In genomic region chr8:109738049-109738380, GRCm38 (mm10) we compare ENCODE assay signal across 8 mouse cellular contexts. TPM values are rescaled to one million over a fixed set of nuclear protein-coding genes. Genes with fewer than 3 reads are reported as not detected.
DNase-seq lines count a peak whose midpoint lies in the region; ATAC-seq and TF ChIP-seq lines count a peak whose summit lies in the region.

No protein-coding gene starts in this region.

- no peaks in the 10 kb centered on the region for H3K9me3 ChIP-seq in heart, embryonic 15.5 days (replicated peaks)
- H3K9me3 ChIP-seq in MEL (replicated peaks; ENCODE audit: insufficient read depth, low read length), result no peaks in the 10 kb centered on the region
- no peaks in the 10 kb centered on the region for H3K9me3 ChIP-seq in hindbrain, embryonic 14.5 days (ENCODE audit: control insufficient read depth, low read length)
- no peaks in the 10 kb centered on the region for H3K9me3 ChIP-seq in midbrain, embryonic 12.5 days

- TF ChIP-seq EP300 in MEL (IDR thresholded peaks at IDR 0.05; ENCODE audit: low read depth in 1 of 2, low read length in 2 of 2), result no peak

- TF ChIP-seq RAD21 in MEL (IDR thresholded peaks at IDR 0.05; ENCODE audit: low read depth, low read length), result no peak

- H3K9ac ChIP-seq in heart, embryonic 15.5 days, result peak overlapping the region; percentile 99; the same call in 1 of the 2 replicates
- 0 out of 2 replicates have a peak overlapping the region, but pooled peaks have one; percentile 21 for H3K9ac ChIP-seq in MEL (ENCODE audit: control insufficient read depth, low read depth, low read length, poor library complexity, severe bottlenecking)
- H3K9ac ChIP-seq in hindbrain, embryonic 14.5 days, result peak overlapping the region; percentile 85; the same call in 1 of the 2 replicates
- H3K9ac ChIP-seq in midbrain, embryonic 12.5 days (replicated peaks), result 0 out of 2 replicates have a peak overlapping the region, but pooled peaks have one; percentile 97

- H3K4me3 ChIP-seq in heart, embryonic 15.5 days, result peak overlapping the region; percentile 98
- peak overlapping the region; percentile 11 to 34; a peak in 3 of 4 replicates for H3K4me3 ChIP-seq in MEL (ENCODE audit: control insufficient read depth in 1 of 2, insufficient read depth in 1 of 2, low read depth in 2 of 2, low read length in 2 of 2)
- H3K4me3 ChIP-seq in hindbrain, embryonic 14.5 days (replicated peaks; ENCODE audit: low read length), result peak overlapping the region; percentile 99
- peak overlapping the region; percentile 98 for H3K4me3 ChIP-seq in midbrain, embryonic 12.5 days
- H3K4me3 ChIP-seq in thymus, adult 2 months (ENCODE audit: control insufficient read depth, insufficient read depth, low read length), result no peak overlapping the region

- peak overlapping the region; percentile 85 for H3K27ac ChIP-seq in heart, embryonic 15.5 days
- H3K27ac ChIP-seq in MEL (ENCODE audit: control insufficient read depth, low read depth, low read length), result no peak overlapping the region
- H3K27ac ChIP-seq in hindbrain, embryonic 14.5 days, result peak overlapping the region; percentile 72; the same call in 1 of the 2 replicates
- no peak overlapping the region for H3K27ac ChIP-seq in midbrain, embryonic 12.5 days (replicated peaks)
- no peak overlapping the region for H3K27ac ChIP-seq in thymus, adult 2 months (ENCODE audit: control insufficient read depth, insufficient read depth, low read length)

- no peaks in the 10 kb centered on the region for H3K27me3 ChIP-seq in heart, embryonic 15.5 days
- no peaks in the 10 kb centered on the region for H3K27me3 ChIP-seq in MEL (ENCODE audit: control insufficient read depth in 1 of 2, insufficient read depth in 2 of 2, low read length in 2 of 2)
- H3K27me3 ChIP-seq in hindbrain, embryonic 14.5 days (ENCODE audit: control insufficient read depth, insufficient read depth, low read length), result no peaks in the 10 kb centered on the region
- no peaks in the 10 kb centered on the region for H3K27me3 ChIP-seq in midbrain, embryonic 12.5 days
- H3K27me3 ChIP-seq in thymus, adult 2 months (ENCODE audit: control insufficient read depth, insufficient read depth, low read length), result no peaks in the 10 kb centered on the region

- intact Hi-C loops in heart, postnatal 14 days (cut with DNase I), result no loop called here

- DNase-seq in heart, postnatal 14 days, result no peak
- no peak for DNase-seq in MEL (ENCODE audit: low read depth, low spot score)
- DNase-seq in hindbrain, embryonic 14.5 days (ENCODE audit: low spot score), result no peak
- no peak for DNase-seq in thymus, adult 2 months
- DNase-seq in ovary, postnatal 10 days (ENCODE audit: low spot score), result no peak
- no peak for DNase-seq in lung, postnatal 36 days

- no peak for TF ChIP-seq CTCF in MEL (IDR thresholded peaks at IDR 0.05 in 2 of 3, conservative IDR thresholded peaks at IDR 0.05 in 1 of 3; ENCODE audit: control insufficient read depth in 1 of 3, insufficient read depth in 1 of 3, low read depth in 2 of 3, low read length in 3 of 3, poor library complexity in 1 of 3, severe bottlenecking in 1 of 3)
- no peak for TF ChIP-seq CTCF in thymus, adult 2 months (IDR thresholded peaks at IDR 0.05; ENCODE audit: borderline replicate concordance, control insufficient read depth, extremely low read depth, insufficient read depth, low read length, poor library complexity)

- peaks cover 14% of the 10 kb centered on the region for H3K36me3 ChIP-seq in heart, embryonic 15.5 days
- H3K36me3 ChIP-seq in MEL (ENCODE audit: control insufficient read depth in 1 of 2, insufficient read depth in 2 of 2, low read length in 2 of 2), result no peaks in the 10 kb centered on the region; a peak in 2 of 4 replicates
- peaks cover 16% of the 10 kb centered on the region for H3K36me3 ChIP-seq in hindbrain, embryonic 14.5 days (replicated peaks; ENCODE audit: control insufficient read depth, insufficient read depth)
- peaks cover 18% of the 10 kb centered on the region for H3K36me3 ChIP-seq in midbrain, embryonic 12.5 days
- H3K36me3 ChIP-seq in thymus, adult 2 months (ENCODE audit: control insufficient read depth, insufficient read depth, low read length), result peaks cover 6% of the 10 kb centered on the region; the same call in 1 of the 2 replicates

- WGBS in heart, embryonic 15.5 days, result 90% methylated on average over 1 of the region's 1 CpGs
- WGBS in hindbrain, embryonic 14.5 days, result 91% methylated on average over 1 of the region's 1 CpGs
- 91% methylated on average over 1 of the region's 1 CpGs for WGBS in midbrain, embryonic 12.5 days
- 91% methylated on average over 1 of the region's 1 CpGs for WGBS in thymus, adult 2 months

- H3K4me1 ChIP-seq in heart, embryonic 15.5 days (replicated peaks), result peaks cover 17% of the 10 kb centered on the region
- peaks cover 4% of the 10 kb centered on the region in 2 experiments; a peak in 3 of 4 replicates for H3K4me1 ChIP-seq in MEL (ENCODE audit: control insufficient read depth in 1 of 2, insufficient read depth in 2 of 2, low read length in 2 of 2)
- H3K4me1 ChIP-seq in hindbrain, embryonic 14.5 days (replicated peaks; ENCODE audit: control insufficient read depth, insufficient read depth, low read length), result peaks cover 12% of the 10 kb centered on the region
- H3K4me1 ChIP-seq in midbrain, embryonic 12.5 days, result peaks cover 14% of the 10 kb centered on the region
- H3K4me1 ChIP-seq in thymus, adult 2 months (replicated peaks; ENCODE audit: control insufficient read depth, insufficient read depth, low read length), result peaks cover 4% of the 10 kb centered on the region

- peaks cover 11% of the 10 kb centered on the region for H3K79me2 ChIP-seq in MEL (ENCODE audit: control insufficient read depth, insufficient read depth, low read length, poor library complexity)

- TF ChIP-seq POLR2A in MEL (IDR thresholded peaks at IDR 0.05; ENCODE audit: control insufficient read depth in 1 of 2, insufficient read depth in 1 of 2, low read depth in 1 of 2, low read length in 2 of 2, poor library complexity in 1 of 2), result no peak
- TF ChIP-seq POLR2A in thymus, adult 2 months (IDR thresholded peaks at IDR 0.05; ENCODE audit: control insufficient read depth, extremely low read depth, insufficient read depth, low read length, poor library complexity), result no peak

- no peak for ATAC-seq in heart, embryonic 15.5 days (replicated peaks; ENCODE audit: insufficient number of reproducible peaks, insufficient read depth, low FRiP score, low read depth)
- no peak; the same call in 1 of the 2 replicates for ATAC-seq in hindbrain, embryonic 14.5 days (ENCODE audit: low FRiP score)
- no peak for ATAC-seq in midbrain, embryonic 12.5 days (ENCODE audit: low FRiP score, low read depth)

- peak overlapping the region; percentile 79 for H3K4me2 ChIP-seq in heart, embryonic 15.5 days
- peak overlapping the region; percentile 67 for H3K4me2 ChIP-seq in hindbrain, embryonic 14.5 days (replicated peaks)
- H3K4me2 ChIP-seq in midbrain, embryonic 12.5 days (replicated peaks), result peak overlapping the region; percentile 96

TF ChIP-seq in MEL, 35 proteins besides CTCF, POLR2A, EP300 and RAD21:
- TF ChIP-seq ZNF384 (IDR thresholded peaks at IDR 0.05; ENCODE audit: low read depth, low read length) (peak; percentile 38), HCFC1 (IDR thresholded peaks at IDR 0.05; ENCODE audit: low read depth, low read length) (no peak)

RNA-seq across cellular contexts. Expression of gene Atxn1l, which starts 0.5 kb away (rescaled TPM):
- polyA plus RNA-seq in heart, embryonic 15.5 days (2015; fragmentation: Nextera tagmentation; extraction: Ambion mirVana), result 4.4 and 5.0 TPM in 2 replicates
- 10 to 100 TPM; 24.1 to 28.0 TPM for total RNA-seq in heart, postnatal 14 days (2021)
- 3.8 and 4.1 TPM in 2 replicates for total RNA-seq in MEL (2012; rRNA removed)
- 1 to 10 TPM in 1 of 2 experiments, not detected in 1; 9.5 TPM for polyA plus RNA-seq in MEL (2012; ENCODE audit: insufficient read depth in 1 of 2, insufficient read length in 2 of 2, low read depth in 1 of 2, low replicate concordance in 2 of 2, missing spikeins in 1 of 2)
- 4.6 TPM in 2 replicates for polyA plus RNA-seq in hindbrain, embryonic 14.5 days (2014; fragmentation: Nextera tagmentation; extraction: Ambion mirVana)
- 7.3 and 8.3 TPM in 2 replicates for polyA plus RNA-seq in midbrain, embryonic 12.5 days (2016; fragmentation: Nextera tagmentation; extraction: Ambion mirVana)
- 20.3 and 23.9 TPM in 2 replicates for polyA plus RNA-seq in thymus, adult 2 months (2012; rRNA removed)

RNA-seq across cellular contexts. Expression of gene Zfp821, which starts 32.7 kb away (rescaled TPM):
- polyA plus RNA-seq in heart, embryonic 15.5 days (2015; fragmentation: Nextera tagmentation; extraction: Ambion mirVana), result 16.4 and 18.2 TPM in 2 replicates
- total RNA-seq in heart, postnatal 14 days (2021), result 10 to 100 TPM in 1 of 2 experiments, 1 to 10 TPM in 1; 8.6 to 10.4 TPM
- total RNA-seq in MEL (2012; rRNA removed), result 5.2 and 5.5 TPM in 2 replicates
- 10 to 100 TPM in 1 of 2 experiments, not detected in 1; 10.1 TPM for polyA plus RNA-seq in MEL (2012; ENCODE audit: insufficient read depth in 1 of 2, insufficient read length in 2 of 2, low read depth in 1 of 2, low replicate concordance in 2 of 2, missing spikeins in 1 of 2)
- polyA plus RNA-seq in hindbrain, embryonic 14.5 days (2014; fragmentation: Nextera tagmentation; extraction: Ambion mirVana), result 71.4 and 75.8 TPM in 2 replicates
- polyA plus RNA-seq in midbrain, embryonic 12.5 days (2016; fragmentation: Nextera tagmentation; extraction: Ambion mirVana), result 74.6 and 80.7 TPM in 2 replicates
- 11.4 and 13.7 TPM in 2 replicates for polyA plus RNA-seq in thymus, adult 2 months (2012; rRNA removed)

RNA-seq across cellular contexts. Expression of gene Ap1g1, which starts 40.3 kb away (rescaled TPM):
- 24.7 and 31.3 TPM in 2 replicates for polyA plus RNA-seq in heart, embryonic 15.5 days (2015; fragmentation: Nextera tagmentation; extraction: Ambion mirVana)
- total RNA-seq in heart, postnatal 14 days (2021), result 10 to 100 TPM; 43.0 to 45.3 TPM
- 33.7 and 34.6 TPM in 2 replicates for total RNA-seq in MEL (2012; rRNA removed)
- 100 to 1,000 TPM in 1 of 2 experiments, 10 to 100 TPM in 1; 46.6 to 456 TPM for polyA plus RNA-seq in MEL (2012; ENCODE audit: insufficient read depth in 1 of 2, insufficient read length in 2 of 2, low read depth in 1 of 2, low replicate concordance in 2 of 2, missing spikeins in 1 of 2)
- polyA plus RNA-seq in hindbrain, embryonic 14.5 days (2014; fragmentation: Nextera tagmentation; extraction: Ambion mirVana), result 39.1 and 46.5 TPM in 2 replicates
- 67.1 and 72.4 TPM in 2 replicates for polyA plus RNA-seq in midbrain, embryonic 12.5 days (2016; fragmentation: Nextera tagmentation; extraction: Ambion mirVana)
- polyA plus RNA-seq in thymus, adult 2 months (2012; rRNA removed), result 40.3 and 42.2 TPM in 2 replicates

RNA-seq across cellular contexts. Expression of gene Ist1, which starts 45.0 kb away (rescaled TPM):
- 82.0 and 90.7 TPM in 2 replicates for polyA plus RNA-seq in heart, embryonic 15.5 days (2015; fragmentation: Nextera tagmentation; extraction: Ambion mirVana)
- total RNA-seq in heart, postnatal 14 days (2021), result 10 to 100 TPM; 48.1 to 53.0 TPM
- total RNA-seq in MEL (2012; rRNA removed), result 30.2 and 33.1 TPM in 2 replicates
- polyA plus RNA-seq in MEL (2012; ENCODE audit: insufficient read depth in 1 of 2, insufficient read length in 2 of 2, low read depth in 1 of 2, low replicate concordance in 2 of 2, missing spikeins in 1 of 2), result 100 to 1,000 TPM in 1 of 2 experiments, 10 to 100 TPM in 1; 50.4 to 126 TPM
- 154 and 164 TPM in 2 replicates for polyA plus RNA-seq in hindbrain, embryonic 14.5 days (2014; fragmentation: Nextera tagmentation; extraction: Ambion mirVana)
- polyA plus RNA-seq in midbrain, embryonic 12.5 days (2016; fragmentation: Nextera tagmentation; extraction: Ambion mirVana), result 172 and 181 TPM in 2 replicates
- polyA plus RNA-seq in thymus, adult 2 months (2012; rRNA removed), result 60.3 and 67.8 TPM in 2 replicates

Comparison
In these comparisons a context has a peak if more than half of its experiments do, and no peak if none do; other contexts are left out.
1. H3K27ac ChIP-seq: peak in heart, embryonic 15.5 days (single experiment) and hindbrain, embryonic 14.5 days (single experiment); none in MEL (single experiment), midbrain, embryonic 12.5 days (single experiment) and thymus, adult 2 months (single experiment).
2. H3K9ac ChIP-seq: peak in every context shown above with its lines; median percentile 99 in heart, embryonic 15.5 days; 97 in midbrain, embryonic 12.5 days; 85 in hindbrain, embryonic 14.5 days; 21 in MEL.
3. Peak in every context shown above with its lines, with median percentiles within 50 percentile points of each other: H3K4me2 ChIP-seq.